Mouse (Mus musculus) liver, embryonic 14.5 days (tissue): ENCODE measurements around the gene Nkx2-3. TPM values are rescaled to one million over a fixed set of nuclear protein-coding genes. Genes with fewer than 3 reads are reported as not detected.

ENCODE experiments used
- ATAC-seq: fragments of 200-750 bp; cut with Nextera tagmentation; 2 replicates; pipeline ENCODE4 v1.8.0; 2017; ENCODE audit warnings: moderate number of reproducible peaks, mild to moderate bottlenecking, moderate library complexity; ENCODE audit not compliant: insufficient read depth
- DNase-seq, 3 experiments: peaks; one replicate each; pipeline ENCODE4 v3.0.0-alpha.2; 2012 to 2013; ENCODE audit warnings: low read depth in 3 of 3, low spot score in 3 of 3
- H3K27ac ChIP-seq: fragments of 300-500 bp; sonication (generic); 2 replicates; pipeline ENCODE4 v1.5.1; 2014; ENCODE audit warnings: moderate library complexity, mild to moderate bottlenecking, control low read depth, inconsistent platforms
- H3K27me3 ChIP-seq: fragments of 300-500 bp; sonication (generic); 2 replicates; pipeline ENCODE4 v1.6.1; 2014; ENCODE audit warnings: mild to moderate bottlenecking, low read length, moderate library complexity; ENCODE audit not compliant: control insufficient read depth, insufficient read depth
- H3K36me3 ChIP-seq: fragments of 300-500 bp; sonication (generic); replicated peaks from 2 replicates; pipeline ENCODE4 v1.6.1; 2014; ENCODE audit warnings: low read depth; ENCODE audit not compliant: control insufficient read depth, insufficient read depth
- H3K4me1 ChIP-seq, 2 experiments: fragments of 200-500 bp in 1 of 2; fragments of 300-500 bp in 1 of 2; sonication (generic) in 1 of 2; replicated peaks; 2 replicates each; pipeline ENCODE4 v1.6.1; 2012 to 2014; ENCODE audit warnings: antibody characterized with exemption in 1 of 2, inconsistent platforms in 1 of 2, low read length in 1 of 2; ENCODE audit not compliant: control insufficient read depth in 2 of 2, insufficient read depth in 2 of 2
- H3K4me2 ChIP-seq: fragments of 300-500 bp; sonication (generic); 2 replicates; pipeline ENCODE4 v1.6.1; 2014; ENCODE audit warnings: low read depth, mild to moderate bottlenecking, control low read depth, moderate library complexity
- H3K4me3 ChIP-seq, 2 experiments: fragments of 200-500 bp in 1 of 2; fragments of 300-500 bp in 1 of 2; sonication (generic) in 1 of 2; 2 replicates each; pipeline ENCODE4 v1.5.1; 2012 to 2014; ENCODE audit warnings: low read depth in 2 of 2, low read length in 2 of 2, mild to moderate bottlenecking in 2 of 2, control low read depth in 1 of 2, inconsistent platforms in 1 of 2, moderate library complexity in 1 of 2; ENCODE audit not compliant: insufficient read depth in 1 of 2
- H3K9ac ChIP-seq: fragments of 300-500 bp; sonication (generic); replicated peaks from 2 replicates; pipeline ENCODE4 v1.6.1; 2014; ENCODE audit warnings: mild to moderate bottlenecking, control low read depth, moderate library complexity
- H3K9me3 ChIP-seq: fragments of 300-500 bp; sonication (generic); 2 replicates; pipeline ENCODE4 v1.6.1; 2016; ENCODE audit warnings: low read length, mixed read lengths; ENCODE audit not compliant: control insufficient read depth
- CTCF ChIP-seq: IDR thresholded peaks from 2 replicates; pipeline ENCODE4 v1.5.1; 2016; ENCODE audit warnings: antibody characterized with exemption, low read depth, control low read depth
- EP300 ChIP-seq: IDR thresholded peaks from 2 replicates; pipeline ENCODE4 v1.6.1; 2016; ENCODE audit warnings: antibody characterized with exemption, low read depth
- WGBS: fragments of 180-500 bp; shearing (Covaris S2); extraction: QIAGEN DNeasy Blood & Tissue Kit; methylation state at CpG from one replicate; pipeline ENCODE4 v1.1.7; 2014; ENCODE audit not compliant: insufficient replicate concordance; 5-methylcytosine and 5-hydroxymethylcytosine counted together
- polyA plus RNA-seq, 2 experiments: library from polyadenylated mRNA; depleted of rRNA in 1 of 2; stranded (reverse) in 1 of 2; unstranded in 1 of 2; fragments of >200 nt; fragmentation: Nextera tagmentation in 1 of 2; extraction: Ambion mirVana in 1 of 2; gene quantifications; 2 replicates each; pipeline versions ENCODE4 v1.2.1 to v1.2.3; 2012 to 2014

Gene Nkx2-3
- polyA plus RNA-seq, 2 experiments: 0.06 to 0.07 TPM

DNA sequence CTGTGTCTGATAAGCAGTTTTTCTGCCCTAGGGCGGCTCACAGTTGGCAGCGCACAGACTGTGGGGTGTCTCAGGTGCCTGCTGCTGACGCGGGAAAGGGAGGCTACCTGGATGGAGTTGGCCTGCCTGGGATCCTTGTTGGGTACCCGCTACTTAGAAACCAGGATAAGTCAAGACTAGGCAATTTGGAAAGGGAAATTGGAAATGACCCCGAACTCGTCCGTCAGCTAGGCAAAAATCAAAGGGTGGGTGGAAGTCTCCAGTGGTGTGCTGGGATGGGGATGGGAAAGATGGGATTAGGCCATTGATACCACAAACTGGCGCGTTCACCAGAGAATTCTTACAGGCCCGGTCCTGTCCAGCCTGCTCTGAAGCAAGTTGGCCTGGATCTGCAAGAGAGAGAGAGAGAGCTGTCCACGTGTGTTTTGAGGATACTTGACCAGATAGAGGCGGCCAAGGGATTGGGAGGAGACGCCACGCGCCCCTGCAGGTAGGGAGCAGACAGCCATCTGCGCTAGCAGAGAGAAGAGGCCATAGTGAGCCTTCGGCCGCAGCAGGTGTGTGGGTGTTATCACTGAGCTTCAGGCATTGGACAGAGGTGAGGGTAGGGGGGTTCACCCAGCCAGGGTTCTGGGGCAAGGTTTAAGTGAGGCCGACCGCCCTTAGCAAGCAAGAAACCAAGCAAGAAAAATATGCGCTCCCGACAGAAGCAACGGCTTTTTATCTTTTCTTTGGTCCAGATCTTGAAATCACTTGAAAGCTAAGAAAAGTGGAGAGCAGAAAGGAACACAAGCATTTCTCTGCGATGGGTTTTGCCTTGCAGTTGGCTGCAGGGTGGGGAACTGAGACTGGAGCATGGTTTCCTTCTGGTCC, 2.4 kb upstream of the Nkx2-3 start:
- DNase-seq: no peak
- peaks cover 98% of the 10 kb centered on the region for H3K27me3 ChIP-seq

DNA sequence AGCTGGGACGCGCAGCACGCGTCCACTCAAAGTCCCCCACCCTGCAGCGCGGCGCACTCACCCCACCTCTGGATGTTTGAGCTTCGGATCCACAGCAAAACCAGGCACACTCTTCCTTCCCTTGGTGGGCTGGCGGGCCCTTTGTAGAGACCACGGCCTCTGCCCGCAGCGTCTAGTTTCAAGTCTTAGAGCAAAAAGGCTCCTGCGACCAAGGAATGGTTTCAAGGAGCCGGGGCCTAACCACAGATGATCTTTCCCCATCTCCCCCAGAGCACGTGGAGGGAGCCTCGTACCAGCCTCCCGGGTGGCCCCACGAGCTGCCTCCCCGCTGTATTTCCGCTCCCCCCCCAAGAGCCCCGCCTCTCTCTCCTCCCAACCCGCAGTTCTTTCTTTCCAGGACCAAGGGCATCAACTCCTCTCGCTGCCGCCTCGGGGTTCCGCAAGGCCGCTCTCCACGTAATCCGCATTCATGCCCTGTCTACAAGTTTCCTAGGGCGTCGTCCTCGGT, 1.7 kb upstream of the Nkx2-3 start:
- WGBS: 2% methylated on average over 32 of the region's 32 CpGs
- no peaks in the 10 kb centered on the region for H3K36me3 ChIP-seq
- ATAC-seq: no peak
- no peak overlapping the region for H3K4me3 ChIP-seq
- no peak for DNase-seq
- TF ChIP-seq EP300 (no peak), CTCF (no peak)
- no peak overlapping the region for H3K27ac ChIP-seq
- no peaks in the 10 kb centered on the region for H3K4me1 ChIP-seq
- H3K9ac ChIP-seq: no peak overlapping the region
- peaks cover 99% of the 10 kb centered on the region for H3K27me3 ChIP-seq
- no peak overlapping the region for H3K4me2 ChIP-seq
- H3K9me3 ChIP-seq: no peaks in the 10 kb centered on the region

More for the DNA sequence above, 2.4 kb upstream of the Nkx2-3 start:
- no peak overlapping the region for H3K27ac ChIP-seq
- no peak for ATAC-seq
- WGBS: 12% methylated on average over 25 of the region's 25 CpGs
- no peak overlapping the region for H3K4me2 ChIP-seq
- no peak overlapping the region for H3K4me3 ChIP-seq
- no peaks in the 10 kb centered on the region for H3K36me3 ChIP-seq
- no peaks in the 10 kb centered on the region for H3K9me3 ChIP-seq
- H3K4me1 ChIP-seq: no peaks in the 10 kb centered on the region
- no peak overlapping the region for H3K9ac ChIP-seq
- TF ChIP-seq EP300 (no peak), CTCF (no peak)

GRCm38 (mm10) chr19:43611110-43611509, 1.0 kb upstream of the Nkx2-3 start:
- TF ChIP-seq EP300 (no peak), CTCF (no peak)
- H3K4me3 ChIP-seq: no peak overlapping the region
- no peak overlapping the region for H3K4me2 ChIP-seq
- H3K4me1 ChIP-seq: no peaks in the 10 kb centered on the region
- DNase-seq: no peak
- H3K27ac ChIP-seq: no peak overlapping the region
- H3K9ac ChIP-seq: no peak overlapping the region
- ATAC-seq: no peak
- peaks cover 99% of the 10 kb centered on the region for H3K27me3 ChIP-seq
- 19% methylated on average over 8 of the region's 8 CpGs for WGBS
- H3K9me3 ChIP-seq: no peaks in the 10 kb centered on the region
- no peaks in the 10 kb centered on the region for H3K36me3 ChIP-seq

- H3K4me3 ChIP-seq: no peak overlapping the region
- 18% methylated on average over 12 of the region's 12 CpGs for WGBS
- H3K4me2 ChIP-seq: no peak overlapping the region
- H3K27ac ChIP-seq: no peak overlapping the region
- no peak for DNase-seq
- H3K4me1 ChIP-seq: no peaks in the 10 kb centered on the region
- no peak for TF ChIP-seq CTCF
- TF ChIP-seq EP300: no peak
- peaks cover 99% of the 10 kb centered on the region for H3K27me3 ChIP-seq
- H3K9ac ChIP-seq: no peak overlapping the region
- H3K36me3 ChIP-seq: no peaks in the 10 kb centered on the region
- no peak for ATAC-seq
- no peaks in the 10 kb centered on the region for H3K9me3 ChIP-seq
Observed at GRCm38 (mm10) chr19:43611561-43611960, 564 bp upstream of the Nkx2-3 start.

DNA sequence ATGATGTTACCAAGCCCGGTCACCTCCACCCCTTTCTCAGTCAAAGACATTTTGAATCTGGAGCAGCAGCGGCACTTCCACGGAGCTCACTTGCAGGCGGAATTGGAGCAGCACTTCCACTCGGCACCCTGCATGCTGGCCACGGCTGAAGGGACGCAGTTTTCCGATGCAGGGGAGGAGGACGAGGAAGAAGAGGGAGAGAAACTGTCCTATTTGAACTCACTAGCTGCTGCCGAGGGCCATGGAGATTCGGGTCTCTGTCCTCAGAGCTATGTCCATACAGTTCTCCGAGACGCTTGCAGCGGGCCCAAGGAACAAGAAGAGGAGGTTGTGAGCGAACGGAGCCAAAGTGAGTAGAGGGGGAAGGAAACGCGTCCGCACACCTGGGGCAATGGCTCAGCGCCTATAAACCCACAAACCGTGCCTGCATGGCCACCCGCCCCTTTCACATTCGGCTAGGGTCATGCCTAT, 411 bp downstream of the Nkx2-3 start:
- 0% methylated on average over 23 of the region's 23 CpGs for WGBS
- Histone ChIP-seq H3K27me3 (peaks cover 99% of the 10 kb centered on the region), H3K4me1 (no peaks in the 10 kb centered on the region), H3K36me3 (no peaks in the 10 kb centered on the region), H3K27ac (no peak overlapping the region), H3K9me3 (no peaks in the 10 kb centered on the region), H3K4me3 (no peak overlapping the region; a peak in 1 of 4 replicates), H3K9ac (no peak overlapping the region), H3K4me2 (no peak overlapping the region)
- TF ChIP-seq EP300 (no peak), CTCF (no peak)
- DNase-seq: no peak
- ATAC-seq: no peak
